Mouse (Mus musculus) 416B (cell line): ENCODE results near the gene Slf2.

Experiments used
- DNase-seq: peaks from one replicate; pipeline ENCODE4 v3.0.0; 2011; ENCODE audit warnings: low read depth

Slf2 gene

GRCm38 (mm10) chr19:44984420-44984819 lies 53.5 kb downstream of the Slf2 start:
- DNase-seq: no peak

DNA sequence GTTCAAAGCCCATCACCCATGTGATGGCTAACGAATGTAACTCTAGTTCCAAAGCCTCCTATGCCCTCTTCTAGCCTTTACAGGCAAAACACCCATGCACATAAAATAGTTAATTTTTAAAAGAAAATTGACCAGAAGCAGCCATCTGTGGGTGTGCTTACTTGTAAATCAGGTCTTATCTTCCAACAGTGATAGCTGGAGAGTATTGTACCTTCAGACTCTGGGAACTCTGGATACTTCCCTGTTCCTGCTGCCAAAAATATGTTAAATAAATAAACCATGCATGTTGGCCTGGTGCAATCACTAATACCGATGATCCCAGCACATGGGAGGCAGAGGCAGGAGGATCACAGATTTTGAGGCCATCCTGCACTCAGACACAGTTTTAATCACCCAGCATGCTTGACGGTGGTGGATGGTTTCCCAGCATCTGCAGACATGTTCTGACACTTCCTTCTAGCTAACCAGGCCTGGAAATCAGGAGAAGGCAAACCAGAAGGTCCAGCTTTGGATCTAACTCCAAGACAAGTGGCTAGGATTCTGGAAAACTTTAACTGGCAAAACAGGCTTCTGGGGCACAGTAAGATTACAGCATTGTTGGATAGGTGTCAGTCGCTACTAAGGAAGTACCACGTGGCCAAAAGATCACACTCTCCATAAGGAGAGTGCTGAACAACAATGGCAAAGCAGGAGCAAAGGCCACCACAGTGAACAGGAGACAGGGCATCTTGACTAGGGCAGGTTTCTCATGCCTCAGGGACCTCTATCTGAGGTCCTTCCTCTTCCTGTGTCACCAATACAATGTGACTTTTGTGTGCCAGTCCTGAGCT lies 54.4 kb downstream of the Slf2 start:
- DNase-seq: no peak

- DNase-seq: no peak
These were observed 56.1 kb downstream of the Slf2 start for GRCm38 (mm10) chr19:44987004-44987403.

GRCm38 (mm10) chr19:44987851-44988250 lies 56.9 kb downstream of the Slf2 start:
- no peak for DNase-seq

DNA sequence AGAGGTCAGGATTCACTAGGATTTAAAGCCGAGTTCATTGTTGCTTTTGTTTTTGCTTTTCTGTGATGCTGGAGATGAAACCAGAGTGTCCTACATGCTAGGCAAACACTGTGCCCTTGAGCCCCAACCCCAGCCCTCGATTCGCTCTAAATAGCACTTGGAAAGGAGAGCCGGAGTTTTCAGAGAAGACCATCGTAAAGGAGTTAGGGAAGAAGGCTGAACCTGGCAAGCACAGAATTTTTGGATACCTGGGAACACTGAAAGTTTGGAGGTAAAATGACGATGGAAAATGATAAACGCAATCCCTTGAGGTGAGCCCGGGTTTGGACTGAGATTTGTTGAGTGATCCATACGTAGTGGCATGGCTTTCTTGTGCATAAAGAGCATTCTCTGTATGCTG lies 57.4 kb downstream of the Slf2 start:
- no peak for DNase-seq

GRCm38 (mm10) chr19:44988831-44989566 lies 58.0 kb downstream of the Slf2 start, which contains the start of gene Sema4g:
TSS of gene Sema4g (plus strand) at chr19:44989101.
- no peak for DNase-seq

DNA sequence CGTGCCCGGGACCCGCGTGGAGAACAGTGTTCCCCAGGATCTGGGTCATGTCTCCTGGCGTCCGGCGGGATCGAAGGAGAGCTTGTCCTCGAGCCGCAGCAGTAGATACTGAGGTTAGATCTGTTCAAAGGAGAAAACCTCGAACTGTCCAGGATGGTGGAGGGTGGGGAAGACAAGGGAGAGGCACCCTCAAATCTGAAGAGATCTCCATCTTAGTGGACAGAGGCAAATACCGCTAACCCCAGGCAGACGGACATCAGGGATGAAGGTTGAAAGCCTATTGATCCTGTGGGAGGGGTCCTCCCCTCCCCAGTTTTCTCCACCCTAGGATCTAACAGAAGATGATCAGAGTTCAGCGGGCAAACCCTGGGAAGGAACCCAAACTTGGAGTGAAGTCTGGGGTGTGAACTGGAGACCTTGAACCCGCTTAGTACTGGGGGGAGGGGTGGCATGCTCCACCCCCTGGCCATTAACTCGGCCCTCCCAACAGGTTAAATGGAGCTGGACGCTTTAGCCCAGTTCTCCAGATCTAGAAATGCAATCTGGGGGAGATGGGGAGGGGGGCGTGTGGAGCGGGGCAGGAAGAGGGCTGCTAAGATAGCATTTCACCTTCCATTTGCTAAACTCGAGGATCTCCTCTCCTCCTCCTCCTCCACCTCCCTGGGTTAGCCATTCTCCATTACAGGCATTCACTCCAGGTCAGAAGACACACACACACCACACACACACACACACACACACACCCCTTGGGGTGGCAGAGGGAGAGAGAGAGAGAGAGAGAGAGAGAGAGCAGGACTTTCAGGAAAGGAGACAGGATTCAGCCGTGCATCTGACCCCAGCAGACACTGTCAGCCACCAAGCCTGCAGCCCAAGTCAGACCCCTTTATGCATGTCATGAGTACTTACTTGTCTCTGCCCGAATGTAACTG lies 58.9 kb downstream of the Slf2 start:
- DNase-seq: no peak

- DNase-seq: no peak
These were observed 60.1 kb downstream of the Slf2 start for GRCm38 (mm10) chr19:44991031-44991430.

- no peak for DNase-seq
These were observed 61.3 kb downstream of the Slf2 start for GRCm38 (mm10) chr19:44992246-44992645.

DNA sequence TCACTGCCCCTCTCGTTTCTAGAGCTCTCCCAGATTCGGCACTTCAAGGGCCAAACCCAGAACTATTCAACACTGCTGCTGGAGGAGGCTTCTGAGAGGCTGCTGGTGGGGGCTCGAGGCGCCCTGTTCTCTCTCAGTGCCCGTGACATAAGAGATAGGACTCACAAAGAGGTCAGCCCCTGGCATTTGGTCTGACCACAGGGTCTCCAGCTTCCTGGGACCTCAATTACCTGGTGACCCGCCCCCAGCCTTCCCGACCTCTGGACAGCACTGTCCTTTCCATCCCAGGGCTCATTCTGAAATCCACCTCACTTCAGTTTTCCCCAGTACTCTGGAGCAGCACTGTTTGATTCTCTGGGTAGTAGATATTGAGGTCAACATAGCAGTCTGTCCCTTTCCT lies 61.8 kb downstream of the Slf2 start:
- no peak for DNase-seq

- DNase-seq: no peak
These were observed 66.8 kb downstream of the Slf2 start for GRCm38 (mm10) chr19:44997786-44998185.

GRCm38 (mm10) chr19:44999647-45000046 lies 68.7 kb downstream of the Slf2 start:
- no peak for DNase-seq

- no peak for DNase-seq
These were observed 71.3 kb downstream of the Slf2 start for GRCm38 (mm10) chr19:45002301-45002700.

- no peak for DNase-seq
These were observed 73.0 kb downstream of the Slf2 start for GRCm38 (mm10) chr19:45003740-45004516.

DNA sequence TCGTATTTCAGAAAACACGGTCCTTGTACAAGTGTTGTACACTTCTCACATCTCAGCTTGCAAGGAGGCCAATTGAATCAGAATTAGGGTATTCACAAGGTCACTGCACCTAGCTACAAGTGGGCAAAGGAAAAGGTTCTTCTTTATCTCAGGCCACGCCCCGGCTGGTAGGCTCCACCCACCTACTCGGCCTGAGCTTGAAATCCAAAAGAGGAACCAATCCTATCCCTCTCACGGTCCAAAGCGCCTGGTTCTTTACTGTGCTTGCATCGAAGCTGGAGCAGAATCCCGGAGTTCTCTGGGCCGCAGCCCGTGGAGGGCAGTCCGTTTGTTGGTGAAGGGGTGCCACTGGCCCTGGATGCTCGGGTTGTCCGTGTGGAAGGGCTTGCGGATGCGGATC lies 74.5 kb downstream of the Slf2 start, which contains the start of gene Twnk:
Gene Twnk (plus strand): TSS at position 220 of the 400 bp plus-strand sequence.
- DNase-seq: peak; percentile 87

DNA sequence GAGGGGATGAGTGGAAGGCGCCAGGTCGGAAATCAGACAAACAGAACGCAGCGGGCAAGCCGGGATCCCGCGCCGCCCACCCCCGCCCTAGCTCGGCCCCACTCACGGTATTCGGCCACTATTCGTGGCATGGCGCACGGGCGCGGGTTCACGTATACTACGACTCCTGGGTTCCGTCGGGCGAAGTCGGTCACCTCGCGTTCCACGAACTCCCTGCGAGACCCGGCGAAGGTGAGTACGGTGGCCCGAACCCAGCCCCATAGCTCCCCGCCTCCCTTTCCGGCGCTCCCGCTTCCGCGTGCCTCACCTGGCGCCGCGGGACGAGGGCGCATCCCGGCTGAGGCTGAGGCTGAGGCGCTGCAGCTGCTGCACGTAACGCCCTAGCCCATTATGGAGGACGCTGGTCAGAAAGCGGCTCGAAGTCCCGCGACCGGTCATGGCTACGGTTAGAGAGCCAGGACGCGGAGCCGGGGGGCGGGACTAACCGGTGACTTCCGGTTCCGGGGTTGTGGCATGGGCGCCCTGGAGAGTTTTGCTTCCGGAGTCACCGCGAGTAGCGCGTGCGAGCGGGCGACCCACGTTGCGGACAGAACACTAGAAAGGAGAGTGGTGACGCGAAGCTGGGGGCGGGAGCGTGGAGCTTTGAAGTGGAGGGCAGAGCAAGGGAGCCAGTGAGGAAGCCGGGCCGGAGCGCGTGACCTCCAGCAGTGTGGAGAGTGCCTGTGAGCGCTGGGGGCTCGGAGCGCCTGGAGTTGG lies 75.2 kb downstream of the Slf2 start, which contains the start of gene Mrpl43:
Gene Mrpl43 (minus strand): TSS at position 486 of the 756 bp plus-strand sequence.
- DNase-seq: peak; percentile 90

DNA sequence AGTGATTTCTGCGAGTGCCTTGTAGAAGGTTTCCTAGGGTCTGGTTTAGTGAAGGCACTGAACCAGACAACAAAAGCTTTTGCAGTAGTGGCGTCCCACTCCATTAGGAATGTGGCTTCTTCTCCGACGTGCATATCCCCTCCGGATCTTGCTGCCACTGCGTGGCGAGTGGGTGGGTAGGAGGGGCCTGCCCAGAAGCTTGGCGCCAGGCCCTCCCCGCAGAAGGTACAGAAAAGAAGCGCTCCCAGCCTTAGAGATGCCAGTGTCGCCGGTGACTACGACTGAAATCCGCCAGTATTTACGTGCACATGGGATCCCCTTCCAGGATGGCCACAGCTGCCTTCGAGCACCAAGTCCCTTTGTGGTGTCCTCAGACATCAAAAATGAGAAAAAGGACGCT lies 76.1 kb downstream of the Slf2 start:
- DNase-seq: peak; percentile 39

DNA sequence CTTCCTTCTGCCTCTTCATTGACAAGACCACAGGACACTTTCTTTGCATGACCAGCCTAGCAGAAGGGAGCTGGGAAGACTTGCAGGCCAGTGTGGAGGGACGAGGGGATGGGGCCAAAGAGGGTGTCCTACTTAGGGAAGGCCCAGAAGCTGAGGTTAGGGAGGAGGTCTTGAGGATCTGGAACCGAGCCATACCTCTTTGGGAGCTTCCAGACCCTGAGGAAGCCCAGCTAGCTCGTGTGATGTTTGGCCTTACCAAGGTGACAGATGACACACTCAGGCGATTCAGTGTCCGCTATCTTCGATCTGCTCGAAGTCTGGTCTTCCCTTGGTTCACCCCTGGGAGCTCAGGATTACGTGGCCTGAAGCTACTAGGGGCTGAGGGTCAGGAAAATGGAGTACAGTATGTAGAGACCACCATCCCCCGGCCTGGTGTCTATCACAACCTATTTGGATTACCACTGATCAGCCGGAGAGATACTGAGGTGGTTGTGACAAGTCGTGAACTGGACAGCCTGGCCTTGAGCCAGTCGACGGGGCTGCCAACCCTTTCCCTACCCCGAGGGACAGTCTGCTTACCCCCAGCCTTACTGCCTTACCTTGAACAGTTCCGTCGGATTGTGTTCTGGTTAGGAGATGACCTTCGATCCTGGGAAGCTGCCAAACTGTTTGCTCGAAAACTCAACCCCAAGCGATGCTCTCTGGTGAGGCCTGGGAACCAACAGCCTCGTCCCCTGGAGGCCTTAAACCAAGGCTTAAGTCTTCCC lies 76.7 kb downstream of the Slf2 start:
- DNase-seq: no peak

DNA sequence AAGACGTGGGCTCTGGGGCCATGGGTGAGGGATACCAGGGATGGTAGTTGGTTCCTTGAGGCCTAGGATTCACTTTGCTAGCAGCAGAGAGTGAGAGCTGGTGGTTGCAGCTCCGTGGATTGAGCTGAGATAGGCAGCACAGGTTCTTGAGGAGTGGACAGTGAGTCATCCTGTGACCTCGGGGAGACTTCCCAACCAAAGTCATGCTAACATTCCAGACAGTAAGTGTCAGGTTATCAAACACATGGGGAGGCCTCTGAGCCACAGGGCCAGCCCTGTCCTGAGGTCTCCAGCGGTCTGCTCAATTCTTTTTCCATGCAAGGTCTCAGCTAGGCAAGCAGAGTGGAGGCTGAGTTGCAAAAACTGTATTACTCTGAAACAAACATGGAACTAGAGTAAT lies 79.7 kb downstream of the Slf2 start:
- no peak for DNase-seq

- DNase-seq: no peak
These were observed 81.3 kb downstream of the Slf2 start for GRCm38 (mm10) chr19:45012219-45012618.
